Mouse (Mus musculus): ENCODE data around the gene Slc36a1. TPM values are rescaled to one million over a fixed set of nuclear protein-coding genes. Genes with fewer than 3 reads are reported as not detected.

Gene Slc36a1
- polyA plus RNA-seq, 2 experiments from 2014 or later, result 2.3 to 2.5 TPM

GRCm38 (mm10) chr11:55209626-55210353 is 5.6 kb downstream of the Slc36a1 start:
- no peak for ATAC-seq

- no peak for ATAC-seq
Measured at GRCm38 (mm10) chr11:55213518-55213917, 9.4 kb downstream of the Slc36a1 start.

- ATAC-seq, result no peak
Measured at GRCm38 (mm10) chr11:55214161-55214560, 10.0 kb downstream of the Slc36a1 start.

GRCm38 (mm10) chr11:55214978-55215377 is 10.8 kb downstream of the Slc36a1 start:
- no peak for ATAC-seq

GRCm38 (mm10) chr11:55216061-55216460 is 11.9 kb downstream of the Slc36a1 start:
- ATAC-seq, result no peak

GRCm38 (mm10) chr11:55216830-55217229 is 12.7 kb downstream of the Slc36a1 start:
- ATAC-seq, result no peak

GRCm38 (mm10) chr11:55217418-55217817 is 13.3 kb downstream of the Slc36a1 start:
- ATAC-seq, result no peak

- no peak for ATAC-seq
Measured at GRCm38 (mm10) chr11:55217880-55218279, 13.7 kb downstream of the Slc36a1 start.

- ATAC-seq, result no peak
Measured at GRCm38 (mm10) chr11:55218473-55218872, 14.3 kb downstream of the Slc36a1 start.

GRCm38 (mm10) chr11:55221306-55221705 is 17.2 kb downstream of the Slc36a1 start:
- peak; percentile 63 for ATAC-seq

- ATAC-seq, result peak; percentile 52
Measured at GRCm38 (mm10) chr11:55231034-55231433, 26.9 kb downstream of the Slc36a1 start.

GRCm38 (mm10) chr11:55234288-55234687 is 30.1 kb downstream of the Slc36a1 start:
- ATAC-seq, result no peak

- no peak for ATAC-seq
Measured at GRCm38 (mm10) chr11:55234791-55235190, 30.6 kb downstream of the Slc36a1 start.

GRCm38 (mm10) chr11:55236815-55237214 is 32.7 kb downstream of the Slc36a1 start:
- ATAC-seq, result no peak

- ATAC-seq, result no peak
Measured at GRCm38 (mm10) chr11:55239496-55239895, 35.3 kb downstream of the Slc36a1 start.

GRCm38 (mm10) chr11:55240556-55240955 is 36.4 kb downstream of the Slc36a1 start:
- peak; percentile 63 for ATAC-seq

GRCm38 (mm10) chr11:55250527-55250926 is 46.4 kb downstream of the Slc36a1 start:
- no peak for ATAC-seq

- ATAC-seq, result no peak
Measured at GRCm38 (mm10) chr11:55253391-55253790, 49.2 kb downstream of the Slc36a1 start.

GRCm38 (mm10) chr11:55261105-55261504 is 57.0 kb downstream of the Slc36a1 start:
- ATAC-seq, result no peak

- ATAC-seq, result no peak
Measured at GRCm38 (mm10) chr11:55262000-55262399, 57.9 kb downstream of the Slc36a1 start.

- ATAC-seq, result no peak
Measured at GRCm38 (mm10) chr11:55264318-55264717, 60.2 kb downstream of the Slc36a1 start.

GRCm38 (mm10) chr11:55265647-55266046 is 61.5 kb downstream of the Slc36a1 start:
- no peak for ATAC-seq

GRCm38 (mm10) chr11:55268580-55268979 is 64.4 kb downstream of the Slc36a1 start:
- no peak for ATAC-seq

GRCm38 (mm10) chr11:55274756-55275155 is 70.6 kb downstream of the Slc36a1 start:
- ATAC-seq, result no peak

All from activated CD4-positive, CD25-positive, alpha-beta regulatory T cell, adult 4 months (primary cell).